Mouse (Mus musculus) gastrocnemius, postnatal 4 days (tissue): ENCODE data around the gene Mcpt9. TPM values are rescaled to one million over a fixed set of nuclear protein-coding genes. Genes with fewer than 3 reads are reported as not detected.
"Not testable (repeated sequence)": the region's sequence is repeated elsewhere in the genome, so short reads cannot be mapped to it uniquely, and the experiment has no call there.

Source experiments
- DNase-seq, 2 experiments: peaks; one replicate each; pipeline ENCODE4 v3.0.0; 2021 to 2022; ENCODE audit warnings: low spot score in 2 of 2, mixed read lengths in 2 of 2
- long read RNA-seq, 2 experiments: library from polyadenylated mRNA; stranded (forward); transcript quantifications; one replicate each; pipeline ENCODE4 v2.0.0; 2021
- total RNA-seq, 2 experiments: library from RNA; stranded (reverse); gene quantifications; 2 replicates each; pipeline ENCODE4 v1.2.3; 2021

Gene Mcpt9
- not detected for total RNA-seq
- long read RNA-seq, experiment 1: 0 reads
- long read RNA-seq, experiment 2: 0 reads

- not testable (repeated sequence) for DNase-seq
Observed at GRCm38 (mm10) chr14:56030395-56030794, at the start of gene Mcpt9. Gene Mcpt9 (minus strand): TSS chr14:56030495.

DNA sequence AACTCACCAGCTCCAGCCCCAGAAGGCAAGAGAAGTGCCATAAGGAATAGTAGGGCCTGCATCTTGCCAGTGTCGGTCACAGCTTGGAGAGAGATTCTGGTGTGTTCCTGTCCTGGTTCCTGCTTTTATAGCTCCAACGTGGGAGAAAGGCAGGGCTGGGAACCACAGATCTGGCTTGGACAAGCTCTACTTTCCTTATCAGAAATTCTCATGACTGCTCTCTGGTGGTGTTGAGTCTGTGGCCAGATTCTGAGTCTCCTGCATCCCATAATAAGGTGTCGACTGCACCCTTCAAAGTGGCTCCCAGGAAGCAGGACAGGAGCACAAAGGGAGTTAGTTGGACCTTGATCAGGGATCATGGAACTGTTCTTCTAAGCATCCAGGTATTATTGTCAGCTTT, 31.9 kb upstream of the Mcpt9 start, which contains the start of gene Mcpt4:
TSS of gene Mcpt4 (minus strand) at position 101 of the 400 bp plus-strand sequence.
- DNase-seq: not testable (repeated sequence)

GRCm38 (mm10) chr14:56057722-56058121, 27.4 kb upstream of the Mcpt9 start:
- no peak for DNase-seq

GRCm38 (mm10) chr14:56055408-56055807, 25.1 kb upstream of the Mcpt9 start:
- DNase-seq: no peak

DNA sequence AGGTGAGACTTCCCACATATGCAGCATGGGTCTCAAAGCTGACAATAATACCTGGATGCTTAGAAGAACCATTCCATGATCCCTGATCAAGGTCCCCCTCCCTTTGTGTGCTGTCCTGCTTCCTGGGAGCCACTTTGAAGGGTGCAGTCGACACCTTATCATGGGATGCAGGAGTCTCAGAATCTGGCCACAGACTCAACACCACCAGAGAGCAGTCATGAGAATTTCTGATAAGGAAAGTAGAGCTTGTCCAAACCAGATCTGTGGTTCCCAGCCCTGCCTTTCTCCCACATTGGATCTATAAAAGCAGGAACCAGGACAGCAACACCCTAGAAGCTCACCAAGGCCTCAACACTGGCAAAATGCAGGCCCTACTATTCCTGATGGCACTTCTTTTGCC, 11.5 kb upstream of the Mcpt9 start, which contains the start of gene Mcpt2:
TSS of gene Mcpt2 (plus strand) at position 250 of the 400 bp plus-strand sequence.
- DNase-seq: not testable (repeated sequence)

DNA sequence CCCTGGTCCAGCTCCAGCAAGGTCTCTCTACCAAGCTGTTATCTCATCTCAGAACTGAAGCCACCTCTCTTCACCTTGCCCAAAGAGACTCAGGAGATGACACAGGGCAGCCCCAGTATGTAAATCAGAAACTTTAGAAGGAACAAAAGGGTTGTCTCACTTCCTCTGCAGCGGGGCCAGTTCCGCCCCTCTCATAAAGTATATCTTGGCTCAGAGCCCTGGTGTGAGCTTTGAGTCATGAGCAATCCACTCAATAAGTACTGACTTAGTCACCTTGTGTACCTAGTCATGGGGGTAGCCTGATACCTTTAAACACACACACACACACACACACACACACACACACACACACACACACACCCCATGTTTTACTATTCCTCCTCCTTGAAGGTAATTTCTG, 4.1 kb upstream of the Mcpt9 start:
- DNase-seq: no peak

GRCm38 (mm10) chr14:56021305-56021704, 9.0 kb downstream of the Mcpt9 start:
- not testable (repeated sequence) for DNase-seq

DNA sequence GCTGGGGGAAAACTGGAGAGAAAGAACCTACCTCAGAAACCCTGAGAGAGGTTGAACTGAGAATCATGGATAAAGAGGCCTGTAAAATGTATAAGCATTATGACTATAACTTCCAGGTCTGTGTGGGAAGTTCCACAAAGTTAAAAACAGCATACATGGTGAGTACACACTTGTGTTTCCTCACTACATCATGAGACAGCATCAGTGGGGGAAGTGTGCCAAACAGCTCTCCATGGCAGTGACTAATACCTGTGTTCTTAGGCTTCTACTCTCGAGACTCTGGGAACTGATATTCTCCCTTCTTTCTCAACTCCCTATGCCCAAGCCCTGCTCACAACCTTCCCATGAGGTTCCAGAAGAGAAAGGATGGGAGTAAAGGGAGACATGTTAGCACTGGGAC, 10.8 kb downstream of the Mcpt9 start:
- DNase-seq: no peak

DNA sequence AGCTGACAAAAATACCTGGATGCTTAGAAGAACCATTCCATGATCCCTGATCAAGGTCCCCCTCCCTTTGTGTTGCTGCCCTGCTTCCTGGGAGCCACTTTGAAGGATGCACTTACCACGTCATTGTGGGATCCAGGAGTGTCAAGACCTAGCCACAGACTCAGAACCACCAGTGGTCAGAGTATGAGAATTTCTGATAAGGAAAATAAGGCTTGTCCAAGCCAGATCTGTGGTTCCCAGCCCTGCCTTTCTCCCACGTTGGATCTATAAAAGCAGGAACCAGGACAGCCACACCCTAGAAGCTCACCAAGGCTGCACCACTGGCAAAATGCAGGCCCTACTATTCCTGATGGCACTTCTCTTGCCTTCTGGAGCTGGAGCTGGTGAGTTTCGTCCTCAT, 12.6 kb downstream of the Mcpt9 start, which contains the start of gene Mcpt1:
TSS of gene Mcpt1 (plus strand) at position 301 of the 400 bp plus-strand sequence.
- DNase-seq: not testable (repeated sequence)

- DNase-seq: no peak
Observed at GRCm38 (mm10) chr14:56013924-56014323, 16.4 kb downstream of the Mcpt9 start.

DNA sequence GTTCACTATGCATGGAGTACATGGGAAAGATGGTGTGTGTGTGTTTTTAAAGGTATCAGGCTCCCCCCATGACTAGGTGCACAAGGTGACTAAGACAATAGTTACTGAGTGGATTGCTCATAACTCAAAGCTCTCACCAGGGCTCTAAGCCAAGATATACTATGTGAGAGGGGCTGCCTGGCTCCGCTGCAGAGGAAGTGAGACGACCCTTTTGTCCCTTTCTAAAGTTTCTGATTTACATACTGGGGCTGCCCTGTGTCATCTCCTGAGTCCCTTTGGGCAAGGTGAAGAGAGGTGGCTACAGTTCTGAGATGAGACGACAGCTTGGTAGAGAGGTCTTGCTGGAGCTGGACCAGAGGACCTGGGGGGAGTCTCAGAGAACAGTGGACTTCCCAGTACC, 17.1 kb downstream of the Mcpt9 start:
- no peak for DNase-seq

DNA sequence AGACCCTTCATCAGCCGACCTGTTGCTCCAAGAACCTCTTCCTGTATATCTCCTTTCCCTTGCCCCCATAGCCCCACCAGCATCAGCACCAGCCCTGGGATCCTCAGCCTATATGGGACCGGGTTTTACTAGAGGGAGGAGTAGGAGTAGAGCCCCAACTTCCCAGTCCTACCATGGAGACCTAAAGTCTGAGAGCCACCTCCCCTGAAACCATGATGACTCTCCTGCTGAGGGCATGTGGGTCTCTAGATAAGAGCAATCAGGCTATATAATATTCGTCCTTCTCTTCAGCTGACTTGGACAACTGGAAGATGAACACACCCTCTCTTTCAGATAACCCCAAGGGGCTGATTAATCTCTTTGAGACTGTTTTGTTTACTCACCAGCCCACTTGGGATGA, 42.8 kb downstream of the Mcpt9 start:
- DNase-seq: not testable (repeated sequence)

Other genes with a start within 250 kb of the Mcpt9 start
- 10 to 100 TPM in 1 of 2 experiments, 1 to 10 TPM in 1; 9.2 to 11.3 TPM for gene Adcy4, start 246.4 kb downstream of the Mcpt9 start, total RNA-seq
- 10 to 100 TPM in 1 of 2 experiments, 1 to 10 TPM in 1; 9.4 to 10.7 TPM for gene Ripk3, start 241.6 kb downstream of the Mcpt9 start, total RNA-seq
- 10 to 100 TPM; 23.0 to 26.0 TPM for gene Nfatc4, start 207.4 kb downstream of the Mcpt9 start, total RNA-seq
- 10 to 100 TPM; 27.5 to 33.0 TPM for gene Nynrin, start 176.5 kb downstream of the Mcpt9 start, total RNA-seq
- under 1 TPM; 0.47 to 0.52 TPM for gene Cbln3, start 146.1 kb downstream of the Mcpt9 start, total RNA-seq
- 10 to 100 TPM; 15.7 to 16.9 TPM for gene Khnyn, start 145.5 kb downstream of the Mcpt9 start, total RNA-seq
- gene Sdr39u1, start 130.2 kb downstream of the Mcpt9 start, total RNA-seq: 10 to 100 TPM; 45.7 to 50.1 TPM
- gene Cma1, start 85.8 kb downstream of the Mcpt9 start, total RNA-seq: 10 to 100 TPM; 70.9 to 91.6 TPM
- 1 to 10 TPM; 3.7 to 4.2 TPM for gene Cma2, start 79.5 kb downstream of the Mcpt9 start, total RNA-seq
- not detected for gene Mcpt1, start 12.5 kb downstream of the Mcpt9 start, total RNA-seq
- not detected for gene Mcpt2, start 11.5 kb upstream of the Mcpt9 start, total RNA-seq
- gene Mcpt4, start 31.8 kb upstream of the Mcpt9 start, total RNA-seq: 10 to 100 TPM; 48.3 to 50.8 TPM
- gene Mcpt8, start 54.8 kb upstream of the Mcpt9 start, total RNA-seq: not detected
- under 1 TPM; 0.56 to 0.96 TPM for gene Ctsg, start 72.1 kb upstream of the Mcpt9 start, total RNA-seq
- not detected for gene Gzme, start 90.1 kb upstream of the Mcpt9 start, total RNA-seq
- gene Gzmd, start 102.1 kb upstream of the Mcpt9 start, total RNA-seq: not detected
- not detected for gene Gzmg, start 129.1 kb upstream of the Mcpt9 start, total RNA-seq
- gene Gzmn, start 144.1 kb upstream of the Mcpt9 start, total RNA-seq: under 1 TPM; 0.29 TPM
- gene Gzmf, start 180.9 kb upstream of the Mcpt9 start, total RNA-seq: not detected
- not detected for gene Gzmc, start 204.2 kb upstream of the Mcpt9 start, total RNA-seq
- not detected for gene Gzmb, start 231.8 kb upstream of the Mcpt9 start, total RNA-seq